Mouse (Mus musculus) left cerebral cortex, adult 2 months (tissue): Measurements from ENCODE around the gene Spata33. TPM values are rescaled to one million over a fixed set of nuclear protein-coding genes. Genes with fewer than 3 reads are reported as not detected.

Experiments used
- DNase-seq, 2 experiments: peaks; one replicate each; pipeline ENCODE4 v3.0.0; 2021 to 2022; ENCODE audit warnings: low spot score in 2 of 2, mixed read lengths in 1 of 2; ENCODE audit errors: extremely low spot score in 1 of 2
- H3K27ac ChIP-seq: fragments of 200-600 bp; 2 replicates; pipeline ENCODE4 v1.8.1; 2022
- H3K4me3 ChIP-seq: fragments of 200-600 bp; 2 replicates; pipeline ENCODE4 v1.8.1; 2022
- CTCF ChIP-seq: fragments of 200-600 bp; IDR thresholded peaks from 2 replicates; pipeline ENCODE4 v1.8.1; 2022; ENCODE audit warnings: antibody characterized with exemption, mild to moderate bottlenecking, moderate library complexity
- intact Hi-C: fragments of 180-260 bp; cut with DNase I; formaldehyde crosslinking; loops from one replicate; pipeline ENCODE4 v1.15.1; 2025
- total RNA-seq, 2 experiments: library from RNA; stranded (reverse); gene quantifications; 2 replicates each; pipeline ENCODE4 v1.2.3; 2021

The Spata33 gene
- total RNA-seq, 2 experiments from 2014 or later, result 6.3 to 8.1 TPM

GRCm38 (mm10) chr8:123234918-123235519, 22.4 kb downstream of the Spata33 start:
- peak; percentile 83 to 84 for DNase-seq
- intact Hi-C loops, result loop anchor here (1.0 kb wide), 1 partner anchor 19 kb away; the partner anchor contains the start of genes Vps9d1 and Zfp276
- Histone ChIP-seq H3K4me3 (peak overlapping the region; percentile 74), H3K27ac (peak overlapping the region; percentile 93)
- no peak for TF ChIP-seq CTCF

- Histone ChIP-seq H3K27ac (peak within 1 kb of the TSS; percentile 93), H3K4me3 (peak within 1 kb of the TSS; percentile 74)
- peak; percentile 22 for TF ChIP-seq CTCF
- peak; percentile 83 to 87 for DNase-seq
- intact Hi-C loops, result loop anchor here (1.0 kb wide), 1 partner anchor 18 kb away; the partner anchor contains the start of genes Vps9d1 and Zfp276
Measured at GRCm38 (mm10) chr8:123235520-123236497, 23.2 kb downstream of the Spata33 start, which contains the start of gene Spata2l. Gene Spata2l, minus strand, starts transcription at chr8:123236233.

GRCm38 (mm10) chr8:123239398-123239797, 26.8 kb downstream of the Spata33 start:
- intact Hi-C loops, result no loop called here
- no peak for DNase-seq
- no peak for TF ChIP-seq CTCF
- Histone ChIP-seq H3K4me3 (no peak overlapping the region), H3K27ac (peak overlapping the region; percentile 44; the same call in 1 of the 2 replicates)

GRCm38 (mm10) chr8:123242107-123242923, 29.7 kb downstream of the Spata33 start:
- no peak for TF ChIP-seq CTCF
- DNase-seq, result no peak
- H3K27ac ChIP-seq, result no peak overlapping the region
- no peak overlapping the region for H3K4me3 ChIP-seq
- intact Hi-C loops, result no loop called here

GRCm38 (mm10) chr8:123243053-123243452, 30.4 kb downstream of the Spata33 start:
- Histone ChIP-seq H3K4me3 (no peak overlapping the region), H3K27ac (no peak overlapping the region)
- no peak for DNase-seq
- no peak; the same call in 1 of the 2 replicates for TF ChIP-seq CTCF
- intact Hi-C loops, result no loop called here

- no peak for DNase-seq
- intact Hi-C loops, result no loop called here
- TF ChIP-seq CTCF, result no peak
- Histone ChIP-seq H3K27ac (no peak overlapping the region), H3K4me3 (no peak overlapping the region)
Measured at GRCm38 (mm10) chr8:123244382-123244781, 31.8 kb downstream of the Spata33 start.

GRCm38 (mm10) chr8:123245543-123245942, 32.9 kb downstream of the Spata33 start:
- H3K27ac ChIP-seq, result no peak overlapping the region
- H3K4me3 ChIP-seq, result no peak overlapping the region
- no peak for TF ChIP-seq CTCF
- intact Hi-C loops, result no loop called here
- no peak for DNase-seq

- intact Hi-C loops, result no loop called here
- no peak for TF ChIP-seq CTCF
- H3K27ac ChIP-seq, result no peak overlapping the region
- H3K4me3 ChIP-seq, result no peak overlapping the region
- DNase-seq, result no peak
Measured at GRCm38 (mm10) chr8:123247748-123248147, 35.1 kb downstream of the Spata33 start.

- DNase-seq, result no peak
- Histone ChIP-seq H3K4me3 (no peak overlapping the region), H3K27ac (no peak overlapping the region)
- intact Hi-C loops, result no loop called here
- TF ChIP-seq CTCF, result no peak
Measured at GRCm38 (mm10) chr8:123248596-123248995, 36.0 kb downstream of the Spata33 start.

GRCm38 (mm10) chr8:123250940-123251339, 38.3 kb downstream of the Spata33 start:
- no peak for TF ChIP-seq CTCF
- intact Hi-C loops, result loop anchor here (10.0 kb wide), 1 partner anchor 114 kb away; no protein-coding TSS in a partner anchor
- no peak for DNase-seq
- Histone ChIP-seq H3K27ac (no peak overlapping the region), H3K4me3 (no peak overlapping the region)

- 0 out of 2 replicates have a peak overlapping the region, but pooled peaks have one; percentile 15 for H3K27ac ChIP-seq
- intact Hi-C loops, result loop anchor here (10.0 kb wide), 1 partner anchor 112 kb away; no protein-coding TSS in a partner anchor
Measured at GRCm38 (mm10) chr8:123252925-123253324, 40.3 kb downstream of the Spata33 start.

More at GRCm38 (mm10) chr8:123252925-123253324, 40.3 kb downstream of the Spata33 start:
- no peak for DNase-seq
- no peak for TF ChIP-seq CTCF
- peak overlapping the region; percentile 99 for H3K4me3 ChIP-seq
